ENCODE assay signal across 8 mouse cellular contexts in the genomic region with DNA sequence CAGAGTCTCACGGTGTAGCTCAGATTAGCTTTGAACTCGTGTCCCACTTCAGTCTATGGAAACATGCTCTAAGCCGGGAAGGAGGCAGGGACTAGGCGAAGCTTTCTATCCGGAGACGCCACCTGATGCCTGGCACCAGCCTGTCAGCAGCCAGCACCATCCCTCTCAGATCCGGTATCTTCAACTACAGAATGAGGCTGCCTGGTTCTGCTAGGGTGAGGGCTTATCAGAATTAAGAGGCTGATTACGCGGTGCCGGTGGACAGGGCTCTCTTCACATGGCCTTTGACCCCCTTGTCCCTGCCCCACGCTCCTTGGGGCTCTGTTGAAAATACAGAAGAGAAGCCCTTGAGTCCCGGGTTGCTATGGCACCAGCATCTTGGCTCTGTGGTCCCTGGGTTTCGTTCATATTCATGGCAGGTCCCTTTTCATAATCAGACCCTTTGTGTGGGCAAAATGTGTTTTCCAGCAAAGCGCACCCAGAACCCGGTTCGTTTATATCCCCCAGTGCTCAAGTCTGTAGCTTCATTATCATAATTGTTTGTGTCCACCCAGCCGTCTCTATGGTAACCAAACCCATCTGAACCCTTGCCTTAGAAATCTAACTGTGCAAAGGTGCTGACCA. TPM values are rescaled to one million over a fixed set of nuclear protein-coding genes. Genes with fewer than 3 reads are reported as not detected.
DNase-seq lines count a peak whose midpoint lies in the region; ATAC-seq and TF ChIP-seq lines count a peak whose summit lies in the region.

No protein-coding gene starts in this region.

- peak overlapping the region; percentile 63; the same call in 1 of the 2 replicates for H3K27ac ChIP-seq in kidney, postnatal 0 days
- peak overlapping the region; percentile 73 for H3K27ac ChIP-seq in brown adipose tissue, adult 24 weeks (replicated peaks; ENCODE audit: low read depth, low read length)
- peak overlapping the region; percentile 80 for H3K27ac ChIP-seq in forebrain, embryonic 14.5 days (ENCODE audit: low read depth, low read length)
- peak overlapping the region; percentile 24; the same call in 1 of the 2 replicates for H3K27ac ChIP-seq in macrophage
- H3K27ac ChIP-seq in small intestine, adult 2 months (ENCODE audit: insufficient read depth, low read depth, low read length): no peak overlapping the region

- ATAC-seq in kidney, postnatal 0 days (replicated peaks; ENCODE audit: low FRiP score, low read depth): no peak
- ATAC-seq in forebrain, embryonic 14.5 days: peak; percentile 60

- no peak for TF ChIP-seq CTCF in kidney, postnatal 0 days (IDR thresholded peaks at IDR 0.05; ENCODE audit: low read depth)
- no peak for TF ChIP-seq CTCF in small intestine, adult 2 months (IDR thresholded peaks at IDR 0.05; ENCODE audit: extremely low read depth, insufficient read length, insufficient replicate concordance, low read depth, low read length)

- H3K4me1 ChIP-seq in kidney, postnatal 0 days (replicated peaks; ENCODE audit: insufficient read depth, low read length): no peaks in the 10 kb centered on the region; the same call in none of the 2 replicates
- peaks cover 4% of the 10 kb centered on the region; the same call in 1 of the 2 replicates for H3K4me1 ChIP-seq in brown adipose tissue, adult 24 weeks (ENCODE audit: control insufficient read depth, insufficient read depth, insufficient read length, low read length)
- peaks cover 7% of the 10 kb centered on the region for H3K4me1 ChIP-seq in forebrain, embryonic 14.5 days (ENCODE audit: control insufficient read depth, insufficient read depth, low read length)
- H3K4me1 ChIP-seq in small intestine, adult 2 months (ENCODE audit: control insufficient read depth, insufficient read depth, insufficient read length, low read length): peaks cover 10% of the 10 kb centered on the region

- no peak for DNase-seq in kidney, postnatal 0 days (ENCODE audit: low spot score)
- DNase-seq in kidney, postnatal 4 days: no peak
- DNase-seq in forebrain, embryonic 14.5 days (ENCODE audit: low spot score): peak; percentile 77
- DNase-seq in layer of hippocampus, adult 9-11 months: peak; percentile 71
- DNase-seq in urinary bladder, postnatal 4 days (ENCODE audit: low spot score in 2 of 2): no peak

- H3K79me2 ChIP-seq in macrophage (ENCODE audit: inconsistent target): peaks cover 10% of the 10 kb centered on the region; the same call in 1 of the 2 replicates

- WGBS in kidney, postnatal 0 days: 28% methylated on average over 17 of the region's 17 CpGs
- 3% methylated on average over 17 of the region's 17 CpGs for WGBS in forebrain, embryonic 14.5 days
- WGBS in macrophage (ENCODE audit: missing documents): 42% methylated on average over 17 of the region's 17 CpGs
- WGBS in small intestine, adult 2 months: 25% methylated on average over 17 of the region's 17 CpGs

- no peaks in the 10 kb centered on the region for H3K27me3 ChIP-seq in kidney, postnatal 0 days (ENCODE audit: insufficient read depth, low read length)
- H3K27me3 ChIP-seq in forebrain, embryonic 14.5 days (replicated peaks; ENCODE audit: control insufficient read depth, insufficient read depth, low read length): no peaks in the 10 kb centered on the region
- no peaks in the 10 kb centered on the region for H3K27me3 ChIP-seq in small intestine, adult 2 months (ENCODE audit: control insufficient read depth, insufficient read depth, low read length)

- peak overlapping the region; percentile 79 for H3K9ac ChIP-seq in kidney, postnatal 0 days (ENCODE audit: low read depth, low read length)
- peak overlapping the region; percentile 80 for H3K9ac ChIP-seq in forebrain, embryonic 14.5 days (ENCODE audit: low read length)

- H3K36me3 ChIP-seq in kidney, postnatal 0 days (ENCODE audit: insufficient read depth, low read length): peaks cover 17% of the 10 kb centered on the region; the same call in 1 of the 2 replicates
- peaks cover 23% of the 10 kb centered on the region for H3K36me3 ChIP-seq in forebrain, embryonic 14.5 days (ENCODE audit: control insufficient read depth, insufficient read depth, low read length)
- peaks cover 13% of the 10 kb centered on the region for H3K36me3 ChIP-seq in macrophage (ENCODE audit: inconsistent target)
- H3K36me3 ChIP-seq in small intestine, adult 2 months (ENCODE audit: control insufficient read depth, insufficient read depth, low read length): peaks cover 6% of the 10 kb centered on the region

- peak overlapping the region; percentile 72 for H3K4me3 ChIP-seq in kidney, postnatal 0 days (replicated peaks; ENCODE audit: low read depth, low read length)
- H3K4me3 ChIP-seq in brown adipose tissue, adult 24 weeks (ENCODE audit: insufficient read depth, low read depth, low read length): peak overlapping the region; percentile 73
- H3K4me3 ChIP-seq in forebrain, embryonic 14.5 days (ENCODE audit: low read depth, low read length): peak overlapping the region; percentile 65
- H3K4me3 ChIP-seq in macrophage (ENCODE audit: inconsistent target): peak overlapping the region; percentile 36
- peak overlapping the region; percentile 67 for H3K4me3 ChIP-seq in small intestine, adult 2 months (ENCODE audit: low read depth, low read length)

- no peaks in the 10 kb centered on the region for H3K9me3 ChIP-seq in kidney, postnatal 0 days (replicated peaks; ENCODE audit: low read length)
- no peaks in the 10 kb centered on the region for H3K9me3 ChIP-seq in forebrain, embryonic 14.5 days (replicated peaks; ENCODE audit: control insufficient read depth, low read length)

- no peak for TF ChIP-seq POLR2A in small intestine, adult 2 months (IDR thresholded peaks at IDR 0.05; ENCODE audit: low read depth, low read length)

- peak overlapping the region; percentile 77 for H3K4me2 ChIP-seq in kidney, postnatal 0 days (ENCODE audit: low read length)
- H3K4me2 ChIP-seq in forebrain, embryonic 14.5 days (ENCODE audit: low read length): peak overlapping the region; percentile 72

RNA-seq across cellular contexts. Expression of a gene that starts 0.6 kb away (rescaled TPM):
- polyA plus RNA-seq in kidney, postnatal 0 days (2015; fragmentation: Nextera tagmentation; extraction: Ambion mirVana): 27.2 and 27.5 TPM in 2 replicates
- polyA plus RNA-seq in brown adipose tissue, adult 24 weeks (2012; ENCODE audit: insufficient read depth, insufficient read length, missing spikeins): 4.9 and 11.0 TPM in 2 replicates
- 37.0 and 45.0 TPM in 2 replicates for polyA plus RNA-seq in forebrain, embryonic 14.5 days (2014; fragmentation: Nextera tagmentation; extraction: Ambion mirVana)
- total RNA-seq in macrophage (2018; cell fraction: chromatin; rRNA removed): 10 to 100 TPM in 23 of 26 experiments, 1 to 10 TPM in 3; 5.7 to 56.2 (median 21.7) TPM
- 10 to 100 TPM in 20 of 26 experiments, 1 to 10 TPM in 6; 7.4 to 25.4 (median 11.7) TPM for total RNA-seq in macrophage (2018; cell fraction: cytosol; rRNA removed)
- 10 to 100 TPM in 23 of 26 experiments, 1 to 10 TPM in 3; 7.3 to 48.2 (median 18.9) TPM for total RNA-seq in macrophage (2018; cell fraction: nucleus; rRNA removed)
- polyA plus RNA-seq in macrophage (2018): 4.6 to 17.2 TPM (median 11.5 TPM) in 3 replicates
- 10.1 and 11.5 TPM in 2 replicates for polyA plus RNA-seq in small intestine, adult 2 months (2012; rRNA removed)

RNA-seq across cellular contexts. Expression of a gene that starts 9.9 kb away (rescaled TPM):
- 3.2 and 4.3 TPM in 2 replicates for polyA plus RNA-seq in kidney, postnatal 0 days (2015; fragmentation: Nextera tagmentation; extraction: Ambion mirVana)
- 0.33 and 0.40 TPM in 2 replicates for polyA plus RNA-seq in brown adipose tissue, adult 24 weeks (2012; ENCODE audit: insufficient read depth, insufficient read length, missing spikeins)
- 1.2 and 1.8 TPM in 2 replicates for polyA plus RNA-seq in forebrain, embryonic 14.5 days (2014; fragmentation: Nextera tagmentation; extraction: Ambion mirVana)
- total RNA-seq in macrophage (2018; cell fraction: chromatin; rRNA removed): under 1 TPM in 1 of 26 experiments, not detected in 25; 0.98 TPM
- total RNA-seq in macrophage (2018; cell fraction: cytosol; rRNA removed): under 1 TPM in 1 of 26 experiments, not detected in 25; under 0.01 TPM
- total RNA-seq in macrophage (2018; cell fraction: nucleus; rRNA removed): under 1 TPM in 1 of 26 experiments, not detected in 25; 0.24 TPM
- polyA plus RNA-seq in macrophage (2018): not detected in 3 replicates
- polyA plus RNA-seq in small intestine, adult 2 months (2012; rRNA removed): 3.9 and 6.1 TPM in 2 replicates

RNA-seq across cellular contexts. Expression of a gene that starts 20.7 kb away (rescaled TPM):
- 8.3 and 9.7 TPM in 2 replicates for polyA plus RNA-seq in kidney, postnatal 0 days (2015; fragmentation: Nextera tagmentation; extraction: Ambion mirVana)
- 2.1 and 2.3 TPM in 2 replicates for polyA plus RNA-seq in brown adipose tissue, adult 24 weeks (2012; ENCODE audit: insufficient read depth, insufficient read length, missing spikeins)
- polyA plus RNA-seq in forebrain, embryonic 14.5 days (2014; fragmentation: Nextera tagmentation; extraction: Ambion mirVana): 5.8 and 8.6 TPM in 2 replicates
- total RNA-seq in macrophage (2018; cell fraction: chromatin; rRNA removed): 100 to 1,000 TPM in 9 of 26 experiments, 10 to 100 TPM in 4, 1 to 10 TPM in 5, under 1 TPM in 5, not detected in 3; 0.26 to 298 (median 36.7) TPM
- total RNA-seq in macrophage (2018; cell fraction: cytosol; rRNA removed): 100 to 1,000 TPM in 9 of 26 experiments, 10 to 100 TPM in 4, 1 to 10 TPM in 2, under 1 TPM in 11; 0.13 to 237 (median 12.3) TPM
- total RNA-seq in macrophage (2018; cell fraction: nucleus; rRNA removed): 100 to 1,000 TPM in 8 of 26 experiments, 10 to 100 TPM in 5, 1 to 10 TPM in 8, under 1 TPM in 5; 0.37 to 316 (median 20.7) TPM
- 0.27 to 1.1 TPM (median 0.38 TPM) in 3 replicates for polyA plus RNA-seq in macrophage (2018)
- 0.03 and 0.30 TPM in 2 replicates for polyA plus RNA-seq in small intestine, adult 2 months (2012; rRNA removed)

Comparison
In these comparisons a context has a peak if more than half of its experiments do, and no peak if none do; other contexts are left out.
1. DNase-seq: peak in forebrain, embryonic 14.5 days (single experiment) and layer of hippocampus, adult 9-11 months (single experiment); none in kidney, postnatal 0 days (single experiment), kidney, postnatal 4 days (0 of 2) and urinary bladder, postnatal 4 days (0 of 2).
2. Peak in every context shown above with its lines, with median percentiles within 50 percentile points of each other: H3K4me3 ChIP-seq.